Mouse (Mus musculus) neural tube, postnatal 0 days (tissue): ENCODE data around the gene Tnfsf15. TPM values are rescaled to one million over a fixed set of nuclear protein-coding genes. Genes with fewer than 3 reads are reported as not detected.

Source experiments
- polyA plus RNA-seq: library from polyadenylated mRNA; unstranded; fragments of >200 nt; fragmentation: Nextera tagmentation; extraction: Ambion mirVana; gene quantifications from 2 replicates; pipeline ENCODE4 v1.2.1, GENCODE M21; 2015

Gene Tnfsf15
- polyA plus RNA-seq, result 0.08 TPM in 1 of 2 replicates, not detected in the other

DNA sequence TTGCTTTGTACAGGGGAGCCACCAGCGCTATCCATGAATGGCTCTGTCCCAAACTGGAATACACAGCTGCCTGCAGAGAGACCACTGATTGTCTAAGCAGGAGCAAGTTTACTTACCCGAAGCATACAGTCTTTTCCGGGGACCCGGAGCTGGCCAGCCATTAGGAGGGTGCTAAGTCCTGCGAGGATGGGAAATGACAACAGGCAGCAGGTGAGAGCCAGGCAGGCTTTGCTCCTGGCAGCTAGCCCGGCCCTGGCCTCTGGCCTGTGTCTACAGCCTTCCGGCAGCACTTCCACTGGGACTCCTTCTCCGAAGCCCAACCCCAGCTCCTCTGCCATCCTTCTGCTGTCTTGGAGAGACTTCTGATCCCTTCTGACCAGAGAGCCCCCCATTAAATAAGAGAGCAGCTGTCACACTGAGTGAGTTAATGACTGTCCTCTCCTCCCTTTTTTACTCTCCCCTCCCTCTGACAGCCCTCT is at the start of gene Tnfsf15:
Tnfsf15 (minus strand) TSS at position 421 of the 479 bp plus-strand sequence.

Other genes with a start within 250 kb of the Tnfsf15 start
- 5.4 and 5.5 TPM in 2 replicates for gene Whrn, start 249.1 kb downstream of the Tnfsf15 start, polyA plus RNA-seq
- gene Atp6v1g1, start 200.3 kb downstream of the Tnfsf15 start, polyA plus RNA-seq, result 328 and 334 TPM in 2 replicates
- gene Tmem268, start 186.3 kb downstream of the Tnfsf15 start, polyA plus RNA-seq, result 3.9 and 4.1 TPM in 2 replicates
- not detected in 2 replicates for gene Gm11213, start 139.9 kb downstream of the Tnfsf15 start, polyA plus RNA-seq
- gene Tex48, start 122.7 kb downstream of the Tnfsf15 start, polyA plus RNA-seq, result not detected in 2 replicates
- gene Gm11214, start 81.7 kb downstream of the Tnfsf15 start, polyA plus RNA-seq, result not detected in 2 replicates
- gene Tnfsf8, start 116.2 kb upstream of the Tnfsf15 start, polyA plus RNA-seq, result not detected in 2 replicates